Mouse (Mus musculus): ENCODE measurements at regions not wholly inside any gene's neighbourhood (a gene's known extent, or its start where the extent isn't known, plus 50 kb on each side); places are given as distances from the start of the nearest gene placed in this dataset.

DNA sequence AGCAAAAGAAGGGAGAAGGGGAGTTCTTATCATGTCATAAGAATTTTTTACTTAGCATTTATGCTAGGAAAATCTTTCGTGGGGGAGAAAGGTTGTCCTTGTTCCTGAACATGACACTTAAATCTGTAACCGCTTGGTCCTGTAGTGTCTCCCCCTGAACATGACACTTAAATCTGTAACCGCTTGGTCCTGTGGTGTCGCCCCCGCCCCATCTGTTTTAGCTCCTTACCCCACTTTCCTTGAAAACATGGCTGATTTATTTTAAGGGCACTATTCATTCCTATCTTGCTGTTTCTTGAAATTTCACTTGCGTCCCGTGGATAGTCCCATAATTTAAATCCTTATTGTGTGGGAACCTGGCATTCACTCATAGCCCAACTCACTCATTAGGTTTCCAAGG lies 82.2 kb downstream of the Rap2a start:
- WGBS, result 90% methylated on average over 7 of the region's 7 CpGs
- no peak for ATAC-seq (ENCODE audit: low FRiP score, low read depth)

GRCm38 (mm10) chr14:120560987-120561386 lies 82.7 kb downstream of the Rap2a start:
- Histone ChIP-seq H3K4me3 (no peak overlapping the region), H3K36me3 (no peaks in the 10 kb centered on the region), H3K4me1 (no peaks in the 10 kb centered on the region), H3K9ac (no peak overlapping the region), H3K27ac (no peak overlapping the region), H3K4me2 (replicated peaks) (no peak overlapping the region), H3K9me3 (no peaks in the 10 kb centered on the region), H3K27me3 (replicated peaks) (no peaks in the 10 kb centered on the region)
- no peak for ATAC-seq (ENCODE audit: low FRiP score, low read depth)
- 95% methylated on average over 2 of the region's 2 CpGs for WGBS

More for the DNA sequence above, 82.2 kb downstream of the Rap2a start:
- no peaks in the 10 kb centered on the region for H3K36me3 ChIP-seq
- H3K4me3 ChIP-seq, result no peak overlapping the region
- no peaks in the 10 kb centered on the region for H3K27me3 ChIP-seq (replicated peaks)
- H3K27ac ChIP-seq, result no peak overlapping the region
- no peaks in the 10 kb centered on the region for H3K9me3 ChIP-seq
- no peaks in the 10 kb centered on the region for H3K4me1 ChIP-seq
- no peak overlapping the region for H3K9ac ChIP-seq
- no peak overlapping the region for H3K4me2 ChIP-seq (replicated peaks)

- ATAC-seq (ENCODE audit: low FRiP score, low read depth), result no peak
- WGBS, result 92% methylated on average over 1 of the region's 1 CpGs
- no peaks in the 10 kb centered on the region for H3K9me3 ChIP-seq
Observed at GRCm38 (mm10) chr14:120566945-120567344, 88.7 kb downstream of the Rap2a start.

DNA sequence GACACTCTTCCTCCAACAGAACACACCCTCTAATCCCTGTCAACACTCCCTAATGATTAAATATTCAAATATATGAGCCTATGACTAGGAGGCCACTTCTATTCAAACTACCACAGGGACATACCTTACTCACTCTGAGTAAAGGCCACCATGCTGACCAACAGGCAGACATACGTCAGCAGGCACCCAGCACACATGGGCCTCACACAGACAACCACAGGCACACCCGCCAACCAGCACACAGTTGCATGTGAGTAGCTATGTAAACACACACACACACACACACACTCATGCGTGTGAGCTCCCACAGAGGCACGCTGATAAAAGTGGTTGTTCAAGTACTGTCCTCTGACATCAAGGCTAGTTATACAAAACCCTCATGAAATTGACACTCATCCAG lies 89.8 kb downstream of the Rap2a start:
- H3K36me3 ChIP-seq, result no peaks in the 10 kb centered on the region
- no peak overlapping the region for H3K4me3 ChIP-seq
- no peaks in the 10 kb centered on the region for H3K4me1 ChIP-seq
- H3K9ac ChIP-seq, result no peak overlapping the region
- no peaks in the 10 kb centered on the region for H3K9me3 ChIP-seq
- no peak for ATAC-seq (ENCODE audit: low FRiP score, low read depth)
- H3K27me3 ChIP-seq (replicated peaks), result no peaks in the 10 kb centered on the region
- WGBS, result 91% methylated on average over 4 of the region's 4 CpGs
- H3K4me2 ChIP-seq (replicated peaks), result no peak overlapping the region
- H3K27ac ChIP-seq, result no peak overlapping the region

More at GRCm38 (mm10) chr14:120566945-120567344, 88.7 kb downstream of the Rap2a start:
- H3K4me3 ChIP-seq, result no peak overlapping the region
- H3K4me1 ChIP-seq, result no peaks in the 10 kb centered on the region
- no peak overlapping the region for H3K9ac ChIP-seq
- no peak overlapping the region for H3K27ac ChIP-seq
- no peak overlapping the region for H3K4me2 ChIP-seq (replicated peaks)
- H3K27me3 ChIP-seq (replicated peaks), result no peaks in the 10 kb centered on the region
- H3K36me3 ChIP-seq, result no peaks in the 10 kb centered on the region

- Histone ChIP-seq H3K4me3 (no peak overlapping the region), H3K27me3 (replicated peaks) (no peaks in the 10 kb centered on the region), H3K4me2 (replicated peaks) (no peak overlapping the region), H3K9ac (no peak overlapping the region), H3K4me1 (no peaks in the 10 kb centered on the region), H3K9me3 (no peaks in the 10 kb centered on the region), H3K27ac (no peak overlapping the region), H3K36me3 (no peaks in the 10 kb centered on the region)
- ATAC-seq (ENCODE audit: low FRiP score, low read depth), result no peak
- WGBS, result 85% methylated on average over 10 of the region's 10 CpGs
Observed at GRCm38 (mm10) chr14:120572238-120572637, 94.0 kb downstream of the Rap2a start.

DNA sequence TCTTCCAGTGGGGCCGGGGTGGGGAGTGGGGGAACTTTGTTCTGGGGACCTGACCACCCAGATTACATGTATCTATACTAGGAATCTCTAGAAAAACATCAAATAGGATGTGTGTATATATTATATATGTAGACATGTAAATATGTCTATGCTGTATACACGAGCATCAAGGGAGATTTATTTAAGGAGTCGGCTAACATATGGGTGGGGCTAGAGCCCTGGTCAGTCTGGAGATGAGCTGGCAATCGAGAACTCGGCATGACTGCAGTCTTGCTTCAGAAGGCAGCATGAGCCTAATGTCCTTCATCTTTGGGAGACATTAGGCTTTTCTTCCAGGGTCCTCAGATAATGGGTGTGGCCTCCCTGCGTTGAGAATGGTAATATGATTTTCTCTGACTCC lies 97.0 kb downstream of the Rap2a start:
- Histone ChIP-seq H3K27ac (no peak overlapping the region), H3K27me3 (replicated peaks) (no peaks in the 10 kb centered on the region), H3K4me2 (replicated peaks) (no peak overlapping the region), H3K4me1 (no peaks in the 10 kb centered on the region), H3K4me3 (no peak overlapping the region), H3K9me3 (no peaks in the 10 kb centered on the region), H3K9ac (no peak overlapping the region), H3K36me3 (no peaks in the 10 kb centered on the region)
- no peak for ATAC-seq (ENCODE audit: low FRiP score, low read depth)
- 89% methylated on average over 6 of the region's 6 CpGs for WGBS

DNA sequence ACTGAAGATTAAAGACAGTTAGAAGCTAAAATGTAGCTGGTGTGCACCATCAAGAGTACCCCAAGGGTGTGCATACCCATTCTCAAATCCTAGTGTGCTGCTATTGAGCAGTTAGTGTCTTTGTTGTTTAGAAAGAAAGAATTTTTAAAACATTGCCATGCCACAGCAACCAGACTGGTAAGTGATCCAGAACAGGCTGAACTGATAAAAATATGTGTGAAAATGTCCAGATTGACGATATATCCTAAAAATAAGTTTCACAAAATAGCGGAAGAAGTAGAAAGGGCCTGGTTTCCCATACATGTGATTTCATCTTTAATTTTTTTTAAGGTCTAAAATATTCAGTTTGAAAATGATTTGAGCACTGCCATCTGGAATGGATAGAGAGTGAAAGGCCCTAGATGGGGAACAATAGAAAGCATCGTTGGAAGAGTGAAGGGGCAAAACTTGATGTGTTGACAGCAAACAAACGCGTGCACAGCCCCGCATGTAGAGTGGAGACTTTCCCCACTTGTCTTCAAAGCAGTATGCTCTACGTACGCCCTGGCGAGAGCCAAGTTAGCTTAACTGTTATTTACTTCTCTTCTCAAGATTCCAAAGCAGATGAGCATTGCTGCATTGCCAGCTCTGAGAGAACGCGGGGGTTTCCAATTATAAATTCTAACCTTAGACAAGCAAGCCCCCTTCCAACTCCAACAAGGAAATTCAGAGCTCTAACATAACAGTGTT lies 100.3 kb downstream of the Rap2a start:
- Histone ChIP-seq H3K9ac (no peak overlapping the region), H3K4me1 (no peaks in the 10 kb centered on the region), H3K4me3 (no peak overlapping the region), H3K4me2 (replicated peaks) (no peak overlapping the region), H3K9me3 (no peaks in the 10 kb centered on the region), H3K27me3 (replicated peaks) (no peaks in the 10 kb centered on the region), H3K27ac (no peak overlapping the region), H3K36me3 (no peaks in the 10 kb centered on the region)
- 95% methylated on average over 11 of the region's 11 CpGs for WGBS
- no peak for ATAC-seq (ENCODE audit: low FRiP score, low read depth)

- Histone ChIP-seq H3K4me2 (replicated peaks) (no peak overlapping the region), H3K27me3 (replicated peaks) (no peaks in the 10 kb centered on the region), H3K4me1 (no peaks in the 10 kb centered on the region), H3K36me3 (no peaks in the 10 kb centered on the region), H3K27ac (no peak overlapping the region), H3K9ac (no peak overlapping the region), H3K4me3 (no peak overlapping the region), H3K9me3 (no peaks in the 10 kb centered on the region)
- 78% methylated on average over 3 of the region's 3 CpGs for WGBS
- ATAC-seq (ENCODE audit: low FRiP score, low read depth), result no peak
Observed at GRCm38 (mm10) chr14:120583807-120584206, 105.6 kb downstream of the Rap2a start.

GRCm38 (mm10) chr14:120592191-120592590 lies 113.9 kb downstream of the Rap2a start:
- WGBS, result 86% methylated on average over 2 of the region's 2 CpGs
- Histone ChIP-seq H3K27ac (no peak overlapping the region), H3K4me2 (replicated peaks) (no peak overlapping the region), H3K27me3 (replicated peaks) (no peaks in the 10 kb centered on the region), H3K9me3 (no peaks in the 10 kb centered on the region), H3K36me3 (no peaks in the 10 kb centered on the region), H3K4me1 (no peaks in the 10 kb centered on the region), H3K4me3 (no peak overlapping the region), H3K9ac (no peak overlapping the region)
- ATAC-seq (ENCODE audit: low FRiP score, low read depth), result no peak

DNA sequence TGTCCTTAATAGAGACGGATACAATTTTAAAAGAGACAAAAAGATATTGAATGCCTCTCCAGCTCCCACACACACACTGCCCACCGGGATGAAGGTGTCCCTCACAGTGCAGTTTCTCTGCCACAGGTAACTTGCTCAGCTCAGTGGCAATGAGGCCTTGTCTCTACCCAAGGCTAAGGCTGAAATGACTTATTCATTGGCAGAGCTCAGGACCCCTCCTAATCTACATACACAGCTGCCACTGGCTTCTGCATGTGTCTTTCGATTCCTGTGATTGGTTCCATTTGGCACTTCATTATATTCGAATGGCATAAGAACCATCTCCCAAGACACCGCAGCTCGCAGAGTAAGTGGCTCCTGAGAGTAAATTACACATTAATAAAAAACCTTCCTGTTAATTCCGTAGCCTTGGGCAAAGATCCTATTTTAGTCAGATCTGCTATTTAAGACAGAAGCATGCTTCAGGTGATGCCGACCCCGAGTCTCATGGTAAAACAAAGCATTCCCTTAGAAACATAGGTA lies 122.2 kb downstream of the Rap2a start:
- H3K27ac ChIP-seq, result no peak overlapping the region
- ATAC-seq (ENCODE audit: low FRiP score, low read depth), result 0 out of 2 replicates have a peak, but pooled peaks have one; percentile 53
- WGBS, result 84% methylated on average over 9 of the region's 9 CpGs

GRCm38 (mm10) chr14:120601510-120601909 lies 123.3 kb downstream of the Rap2a start:
- H3K4me1 ChIP-seq, result no peaks in the 10 kb centered on the region
- ATAC-seq (ENCODE audit: low FRiP score, low read depth), result no peak
- H3K9ac ChIP-seq, result no peak overlapping the region
- whole genome bisulfite sequencing, result 91% methylated on average over 7 of the region's 7 CpGs
- H3K36me3 ChIP-seq, result no peaks in the 10 kb centered on the region
- H3K4me2 ChIP-seq (replicated peaks), result no peak overlapping the region
- no peaks in the 10 kb centered on the region for H3K9me3 ChIP-seq
- no peak overlapping the region for H3K27ac ChIP-seq
- H3K27me3 ChIP-seq (replicated peaks), result no peaks in the 10 kb centered on the region
- H3K4me3 ChIP-seq, result no peak overlapping the region

More for the DNA sequence above, 122.2 kb downstream of the Rap2a start:
- H3K4me3 ChIP-seq, result no peak overlapping the region
- no peaks in the 10 kb centered on the region for H3K36me3 ChIP-seq
- no peak overlapping the region for H3K9ac ChIP-seq
- no peaks in the 10 kb centered on the region for H3K9me3 ChIP-seq
- no peaks in the 10 kb centered on the region for H3K4me1 ChIP-seq
- no peak overlapping the region for H3K4me2 ChIP-seq (replicated peaks)
- H3K27me3 ChIP-seq (replicated peaks), result no peaks in the 10 kb centered on the region

- no peak overlapping the region for H3K4me3 ChIP-seq
- H3K9me3 ChIP-seq, result no peaks in the 10 kb centered on the region
- H3K9ac ChIP-seq, result no peak overlapping the region
- no peak overlapping the region for H3K27ac ChIP-seq
- ATAC-seq (ENCODE audit: low FRiP score, low read depth), result no peak
- no peaks in the 10 kb centered on the region for H3K36me3 ChIP-seq
- H3K27me3 ChIP-seq (replicated peaks), result no peaks in the 10 kb centered on the region
- H3K4me2 ChIP-seq (replicated peaks), result no peak overlapping the region
- 60% methylated on average over 6 of the region's 6 CpGs for WGBS
- H3K4me1 ChIP-seq, result no peaks in the 10 kb centered on the region
Observed at GRCm38 (mm10) chr14:120603849-120604492, 125.7 kb downstream of the Rap2a start.
